Mouse (Mus musculus) urinary bladder, postnatal 10 days (tissue): ENCODE data around the gene Col6a1.
A peak's percentile ranks its signal among the peaks of the same experiment; 100 is the strongest.

Experiments
- DNase-seq: peaks from one replicate; pipeline ENCODE4 v3.0.0; 2022; ENCODE audit warnings: low spot score

Gene Col6a1

DNA sequence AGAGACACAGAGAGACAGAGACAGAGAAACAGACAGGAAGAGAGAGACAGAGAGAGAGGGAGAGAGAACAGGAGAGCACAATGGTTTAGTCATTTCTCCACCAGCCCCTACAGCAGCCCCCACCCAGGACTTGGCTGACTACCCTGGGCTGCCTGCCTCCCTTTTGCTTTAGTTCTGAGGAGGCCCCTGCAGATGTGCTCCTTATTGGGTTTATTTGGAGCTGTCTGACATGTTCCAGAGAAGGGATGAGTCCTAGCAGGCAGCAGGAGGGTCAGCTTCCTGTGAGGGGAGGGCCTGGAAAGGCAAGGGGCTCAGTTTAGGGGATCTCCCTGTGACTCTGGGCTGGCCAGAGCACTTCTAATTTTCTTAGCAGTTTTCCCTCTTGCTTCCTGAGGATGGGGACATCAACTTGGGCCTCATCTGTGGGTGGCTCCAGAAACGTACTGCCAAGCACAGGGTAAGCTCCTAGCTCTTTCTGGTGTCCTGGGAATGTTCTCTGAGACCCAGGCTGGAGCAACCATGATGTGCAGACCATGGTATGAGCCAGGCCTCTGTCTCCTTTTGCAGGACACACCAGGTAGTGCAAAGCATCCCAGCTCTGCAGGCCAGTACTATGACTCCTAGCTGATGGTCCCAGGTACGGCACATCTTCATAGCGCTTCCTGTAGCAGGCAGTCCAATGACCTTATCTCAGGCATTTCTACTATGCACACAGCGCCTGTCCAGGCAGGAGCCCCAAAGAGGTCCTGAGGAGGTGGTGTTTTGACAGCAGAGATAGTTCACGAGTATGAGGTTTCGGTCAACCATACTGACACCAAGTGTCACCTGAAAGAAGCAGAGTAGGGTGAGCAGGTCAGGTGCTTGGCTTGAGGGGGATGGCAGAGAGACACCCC, 45.0 kb downstream of the Col6a1 start:
- no peak for DNase-seq

DNA sequence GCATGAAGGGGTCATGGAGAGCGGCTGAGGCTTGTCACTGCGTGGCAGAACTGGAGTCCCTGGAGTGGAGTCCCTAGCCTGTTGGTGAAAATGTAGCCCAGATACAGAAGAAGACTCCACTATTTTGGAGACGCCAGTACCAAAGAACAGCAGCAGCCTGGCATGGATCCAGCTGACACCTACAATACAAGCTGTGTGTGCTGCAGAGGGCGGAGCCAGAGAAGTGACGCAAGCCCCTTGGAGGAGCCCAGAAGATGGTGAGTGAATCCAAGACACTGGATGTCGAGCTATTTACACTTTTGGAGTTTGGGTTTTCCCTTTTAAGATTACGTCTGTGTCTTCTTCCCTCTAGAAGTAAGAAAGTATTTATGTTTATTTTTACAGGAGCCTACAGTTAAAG, 47.8 kb downstream of the Col6a1 start:
- DNase-seq, result no peak

DNA sequence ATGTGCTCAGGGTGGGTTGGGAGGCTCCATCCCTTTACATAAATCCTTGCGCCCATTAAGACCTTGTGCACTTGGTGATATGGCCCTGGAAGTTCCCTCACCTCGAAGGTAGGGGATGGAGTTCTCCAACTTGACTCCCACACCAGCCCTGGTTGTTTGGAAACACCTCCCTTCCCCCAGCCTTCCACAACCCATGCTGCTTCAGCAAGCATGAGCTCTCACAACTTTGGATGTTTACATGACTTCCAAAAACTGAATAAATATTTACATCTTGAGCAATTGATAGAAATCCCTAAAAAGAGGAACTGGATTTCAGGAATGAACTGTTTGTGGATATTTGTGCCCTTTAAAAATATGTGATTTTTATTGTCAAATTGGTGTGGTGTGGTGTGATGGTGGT, 50.7 kb downstream of the Col6a1 start:
- no peak for DNase-seq

DNA sequence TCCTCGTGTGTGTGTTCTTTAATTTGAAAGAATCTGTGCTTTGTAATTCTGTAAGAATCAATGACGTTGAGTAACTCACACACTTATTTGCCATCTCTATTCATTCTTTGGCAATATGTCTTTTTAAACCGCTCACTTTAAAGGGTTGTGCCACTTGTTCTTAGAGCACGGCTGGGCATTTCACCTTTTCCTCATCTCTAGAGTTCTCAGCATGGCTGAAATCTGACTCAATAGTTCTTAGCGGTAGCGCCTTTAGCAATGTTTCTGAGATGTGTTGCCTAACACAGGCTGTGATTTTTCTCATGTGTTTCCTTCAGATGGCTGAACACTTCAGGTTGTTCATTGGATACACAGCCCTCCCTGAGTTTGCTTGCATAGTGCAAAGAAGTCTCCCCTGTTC, 51.4 kb downstream of the Col6a1 start:
- no peak for DNase-seq

DNA sequence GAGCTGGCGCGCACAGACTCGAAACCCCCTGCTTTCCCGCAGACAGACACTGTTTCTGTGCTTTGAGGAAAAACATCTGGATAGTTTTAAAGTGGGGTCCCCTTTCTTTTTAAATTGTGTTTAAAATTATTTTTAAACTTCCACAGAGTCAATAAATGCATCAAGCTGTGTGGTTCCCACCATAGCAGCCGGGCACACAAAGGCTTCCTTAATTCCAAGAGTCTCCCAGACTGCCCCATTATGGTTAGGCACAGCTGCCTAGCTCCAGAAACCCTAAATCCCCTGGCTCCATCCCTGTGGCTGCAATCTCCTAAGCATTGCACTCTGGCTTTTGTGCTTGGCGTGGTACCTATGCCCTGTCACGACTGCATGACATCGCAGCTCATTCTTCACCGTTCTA, 54.0 kb downstream of the Col6a1 start:
- no peak for DNase-seq

DNA sequence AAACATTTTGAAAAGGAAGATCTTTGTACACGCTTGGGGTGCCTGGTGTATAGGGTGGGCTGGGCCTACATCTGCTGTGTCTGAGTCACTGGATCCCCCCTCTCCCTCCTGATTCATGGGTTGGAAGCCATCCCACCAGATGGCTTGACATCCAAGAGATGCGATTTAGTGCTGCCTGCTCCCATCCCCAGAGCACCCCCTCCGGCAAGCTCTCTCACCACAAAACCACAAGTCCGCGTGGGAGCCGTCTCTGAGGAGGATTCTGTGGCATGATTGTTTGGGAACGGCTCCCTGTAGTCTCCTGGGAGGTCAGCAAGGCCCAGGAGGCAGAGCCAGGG, 57.1 kb downstream of the Col6a1 start:
- DNase-seq, result no peak

DNA sequence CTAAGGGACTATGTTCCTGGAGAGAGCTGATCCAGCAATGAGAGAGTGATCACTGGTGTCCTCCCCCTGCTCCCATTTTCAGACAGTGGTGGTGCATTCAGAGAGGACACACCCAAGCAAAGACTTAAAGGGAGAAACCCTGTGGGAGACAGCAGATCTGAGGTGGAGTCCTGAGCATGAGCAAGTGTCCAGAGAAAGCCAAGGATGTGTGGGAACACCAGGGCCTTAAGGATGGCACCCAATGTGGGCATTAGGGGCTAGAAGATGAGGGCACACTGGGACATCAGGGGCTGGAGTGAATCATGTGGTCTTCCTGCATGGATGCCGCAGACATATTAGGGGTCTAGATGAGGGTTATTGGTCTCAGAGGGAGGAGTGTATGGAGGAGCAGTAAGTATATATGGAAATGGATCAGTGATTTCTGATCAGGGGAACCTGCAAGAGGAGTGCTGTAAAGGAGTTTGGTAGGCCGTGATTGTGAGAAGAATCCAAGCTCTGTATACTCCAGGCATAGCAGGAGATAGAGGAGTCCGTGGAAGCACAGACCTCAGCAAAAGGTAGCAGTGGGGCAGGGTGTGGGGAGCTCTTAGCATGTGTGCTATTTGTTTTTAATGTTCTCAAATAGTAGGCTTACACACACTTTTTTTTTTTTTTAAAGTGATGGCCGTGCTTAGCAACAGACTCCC, 57.6 kb downstream of the Col6a1 start:
- DNase-seq, result no peak

DNA sequence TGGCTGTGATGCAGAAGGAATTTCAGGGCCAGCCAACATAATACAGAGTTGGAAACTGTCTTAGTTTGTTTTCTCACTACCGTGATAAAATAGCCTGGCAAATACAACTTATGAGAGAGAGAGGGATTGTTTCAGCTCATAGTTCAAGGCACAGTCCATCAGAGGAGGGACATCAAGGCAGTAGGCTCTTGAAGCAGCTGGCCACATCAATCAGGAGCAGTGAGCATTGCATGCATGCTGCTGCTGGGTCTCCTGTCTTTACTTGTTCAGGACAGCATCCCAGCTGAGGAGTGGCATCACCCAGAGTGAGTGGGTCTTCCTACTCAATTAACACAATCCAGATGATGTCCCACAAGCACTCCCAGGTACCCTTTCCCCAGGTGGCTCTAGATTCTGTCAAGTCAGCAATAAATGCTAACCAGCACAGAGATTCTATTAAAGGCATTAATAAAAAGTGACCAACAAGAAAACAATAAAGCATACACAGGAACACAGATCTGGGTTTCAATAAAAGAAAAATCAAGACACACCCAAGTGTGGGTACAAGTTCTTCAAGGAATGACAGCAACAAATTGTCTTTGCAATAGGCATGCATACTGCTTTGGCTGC, 58.7 kb downstream of the Col6a1 start:
- no peak for DNase-seq

DNA sequence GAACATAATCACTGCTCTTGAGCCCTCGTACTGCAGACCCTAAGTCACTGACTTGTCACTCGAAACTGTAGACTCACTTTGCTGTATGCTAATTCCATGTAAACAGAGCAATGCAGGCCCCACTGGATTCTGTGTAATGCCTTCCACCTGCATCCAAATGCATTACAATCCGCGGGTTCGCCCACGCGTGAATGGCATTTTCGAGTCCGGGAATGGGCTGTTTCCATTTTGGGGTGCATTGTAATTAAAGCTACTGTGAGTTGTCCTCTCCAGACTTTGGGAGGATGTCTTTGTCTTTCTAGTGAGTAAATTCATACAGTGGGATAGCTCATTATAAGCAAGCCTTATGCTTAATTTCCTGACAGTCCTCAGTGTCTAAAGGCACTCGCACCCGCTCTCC, 60.4 kb downstream of the Col6a1 start:
- DNase-seq, result no peak

DNA sequence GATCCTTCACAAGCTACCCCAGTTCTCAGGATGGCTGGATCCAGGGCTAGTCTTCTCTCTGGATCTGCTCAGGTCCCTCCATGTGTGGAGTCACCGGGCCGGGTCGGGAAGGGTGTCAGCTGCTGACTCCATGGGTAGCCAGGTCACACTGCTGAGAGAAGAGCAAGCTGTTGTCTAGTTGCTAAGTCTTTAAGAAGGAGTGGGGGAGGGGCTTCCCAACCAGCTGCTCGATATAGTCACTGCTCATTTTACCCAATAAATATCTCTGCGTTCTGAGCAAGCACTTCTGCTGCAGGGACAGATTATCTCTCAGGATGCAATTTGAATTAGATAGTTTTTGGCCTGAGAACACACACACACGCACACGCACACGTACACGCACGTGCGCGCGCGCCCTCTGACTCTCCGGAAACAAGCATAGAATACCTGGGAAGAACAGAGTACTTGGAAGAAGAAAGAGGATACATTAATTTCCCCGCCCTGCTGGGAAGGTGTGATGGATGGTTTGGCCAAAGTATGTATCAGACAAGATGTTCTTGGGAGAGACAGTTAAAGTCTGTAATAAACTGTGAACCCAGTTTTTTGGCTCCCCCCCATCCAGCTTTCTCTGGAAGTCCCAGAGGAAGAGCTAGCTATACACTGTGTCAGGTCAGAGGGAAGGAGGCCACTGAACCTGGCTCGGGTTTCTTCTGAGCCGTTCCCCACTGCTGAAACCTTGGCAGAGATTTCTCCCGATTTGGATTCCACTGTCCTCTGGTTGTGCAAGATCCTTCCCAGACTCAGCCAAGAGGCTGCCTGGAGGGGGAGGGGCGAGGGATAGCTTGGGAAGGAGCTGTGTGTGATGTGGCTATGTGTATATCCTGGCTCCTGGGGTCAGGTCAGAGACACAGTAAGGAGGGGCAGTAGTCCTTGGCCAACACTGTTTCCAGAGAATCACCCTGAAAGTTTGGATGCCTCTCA, 61.5 kb downstream of the Col6a1 start:
- DNase-seq, result peak; percentile 41
